Mouse (Mus musculus) heart, postnatal 10 days (tissue): ENCODE measurements around the gene Mxi1. TPM values are rescaled to one million over a fixed set of nuclear protein-coding genes. Genes with fewer than 3 reads are reported as not detected.
A peak's percentile ranks its signal among the peaks of the same experiment; 100 is the strongest.

Experiments used
- DNase-seq, 2 experiments: peaks; one replicate each; pipeline ENCODE4 v3.0.0; 2021
- intact Hi-C: fragments of 180-260 bp; cut with DNase I; formaldehyde crosslinking; loops from one replicate; pipeline ENCODE4 v1.15.1; 2025
- total RNA-seq, 2 experiments: library from RNA; stranded (reverse); gene quantifications; 2 replicates each; pipeline ENCODE4 v1.2.3; 2021

Gene Mxi1
- total RNA-seq, 2 experiments from 2014 or later = 36.3 to 39.9 TPM

DNA sequence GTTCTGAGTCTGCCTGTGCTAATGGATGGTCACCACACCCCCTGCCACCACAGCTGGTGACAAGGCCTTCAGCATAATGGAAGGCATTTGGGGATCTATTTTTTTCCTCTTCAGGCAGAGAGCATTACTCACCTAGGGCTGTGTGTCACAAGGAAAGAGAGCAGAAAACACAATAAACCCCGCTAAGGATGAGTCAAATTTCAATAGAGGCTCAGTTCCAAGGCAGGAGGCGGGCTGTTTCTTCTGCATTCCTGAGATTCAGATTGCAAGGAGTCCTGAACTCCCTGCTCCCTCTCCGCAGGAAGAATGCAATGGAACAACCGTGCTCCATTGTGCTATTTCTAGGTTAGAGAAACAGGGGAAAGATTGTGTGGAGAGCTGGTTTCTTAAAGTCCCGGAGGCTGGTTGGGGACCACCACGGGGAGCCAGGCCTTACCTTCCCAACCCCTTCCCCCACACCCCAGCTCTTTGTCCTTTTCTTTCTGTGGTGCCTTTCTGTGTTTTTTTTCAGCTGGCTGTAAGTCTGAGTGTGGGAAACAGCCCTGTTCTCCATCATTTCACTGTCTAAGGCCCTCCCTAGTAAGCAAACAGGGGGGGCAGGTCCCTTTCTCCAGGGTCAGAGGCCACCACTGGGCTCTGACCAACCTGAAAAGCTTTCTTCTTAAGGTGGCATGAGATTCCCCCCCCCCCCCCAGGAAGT, 102.0 kb downstream of the Mxi1 start:
- no peak for DNase-seq
- intact Hi-C loops = no loop called here

GRCm38 (mm10) chr19:53413617-53414380, 103.5 kb downstream of the Mxi1 start:
- intact Hi-C loops = no loop called here
- DNase-seq = no peak

DNA sequence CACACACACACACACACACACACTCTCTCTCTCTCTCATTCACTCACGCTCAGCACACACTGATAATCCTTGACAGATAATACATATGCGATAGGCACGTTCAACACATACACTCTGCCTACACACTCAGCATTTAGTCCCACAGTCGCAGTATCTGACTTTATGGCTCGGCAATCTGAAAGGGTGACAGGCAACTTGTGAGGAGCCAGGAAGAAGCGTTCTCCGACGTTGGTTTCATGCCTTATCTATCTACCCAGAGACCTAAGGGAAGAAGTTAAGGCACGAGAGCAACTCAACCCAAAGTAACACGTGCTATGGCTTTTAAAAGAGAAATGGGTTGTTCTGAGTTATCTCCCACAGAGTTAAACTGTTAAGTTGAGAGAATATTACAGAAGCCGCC, 104.3 kb downstream of the Mxi1 start:
- intact Hi-C loops = no loop called here
- DNase-seq = no peak

DNA sequence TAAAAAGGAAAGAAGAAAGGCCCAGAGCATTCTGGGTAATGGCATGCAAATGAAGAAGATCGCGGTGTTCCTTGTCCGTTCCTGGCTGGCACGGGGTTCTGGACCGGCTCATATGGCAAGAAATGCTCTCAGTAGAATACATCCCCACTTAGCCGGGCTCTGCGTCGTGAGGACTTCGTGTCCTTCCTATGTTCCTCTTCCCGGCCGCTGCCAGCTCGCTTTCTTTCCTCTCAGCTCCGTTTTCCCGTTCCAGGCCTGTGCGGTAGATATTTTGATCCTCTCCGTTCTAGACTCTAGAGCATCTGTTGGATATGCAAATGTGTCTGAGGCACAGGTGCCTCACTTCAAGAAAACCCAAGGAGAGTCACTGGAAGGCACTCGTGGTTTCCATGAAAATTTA, 104.9 kb downstream of the Mxi1 start:
- intact Hi-C loops = no loop called here
- no peak for DNase-seq

DNA sequence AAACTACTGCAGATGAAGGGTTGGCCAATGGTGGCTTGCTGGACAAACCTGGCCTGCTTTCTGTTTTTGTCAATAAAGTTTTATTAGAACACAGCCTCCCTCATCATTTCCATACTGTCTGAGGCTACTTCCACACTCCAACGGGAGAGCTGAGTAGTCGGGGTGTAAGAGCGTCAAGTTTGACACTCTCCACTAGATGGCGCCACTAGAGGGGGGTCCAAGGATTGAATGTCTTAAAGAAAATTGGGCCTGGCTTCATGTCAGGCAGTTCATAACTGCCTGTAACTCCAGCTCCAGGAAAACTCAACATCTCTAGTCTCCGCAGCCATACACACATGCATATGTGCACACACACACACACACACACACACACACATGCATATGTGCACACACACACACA, 109.5 kb downstream of the Mxi1 start:
- intact Hi-C loops = loop anchor here (1.0 to 2.0 kb wide), 2 partner anchors 109 to 159 kb away; partner anchors contain the start of gene Dusp5
- peak; percentile 72 to 86 for DNase-seq

- intact Hi-C loops = loop anchor here (1.0 to 2.0 kb wide), 2 partner anchors 108 to 158 kb away; partner anchors contain the start of gene Dusp5
- DNase-seq = peak; percentile 88 to 90
Measured at GRCm38 (mm10) chr19:53420924-53421582, 110.7 kb downstream of the Mxi1 start.

GRCm38 (mm10) chr19:53421583-53422188, 111.4 kb downstream of the Mxi1 start:
- intact Hi-C loops = loop anchor here (2.0 kb wide), 1 partner anchor 107 kb away; the partner anchor contains the start of gene Dusp5
- no peak for DNase-seq

DNA sequence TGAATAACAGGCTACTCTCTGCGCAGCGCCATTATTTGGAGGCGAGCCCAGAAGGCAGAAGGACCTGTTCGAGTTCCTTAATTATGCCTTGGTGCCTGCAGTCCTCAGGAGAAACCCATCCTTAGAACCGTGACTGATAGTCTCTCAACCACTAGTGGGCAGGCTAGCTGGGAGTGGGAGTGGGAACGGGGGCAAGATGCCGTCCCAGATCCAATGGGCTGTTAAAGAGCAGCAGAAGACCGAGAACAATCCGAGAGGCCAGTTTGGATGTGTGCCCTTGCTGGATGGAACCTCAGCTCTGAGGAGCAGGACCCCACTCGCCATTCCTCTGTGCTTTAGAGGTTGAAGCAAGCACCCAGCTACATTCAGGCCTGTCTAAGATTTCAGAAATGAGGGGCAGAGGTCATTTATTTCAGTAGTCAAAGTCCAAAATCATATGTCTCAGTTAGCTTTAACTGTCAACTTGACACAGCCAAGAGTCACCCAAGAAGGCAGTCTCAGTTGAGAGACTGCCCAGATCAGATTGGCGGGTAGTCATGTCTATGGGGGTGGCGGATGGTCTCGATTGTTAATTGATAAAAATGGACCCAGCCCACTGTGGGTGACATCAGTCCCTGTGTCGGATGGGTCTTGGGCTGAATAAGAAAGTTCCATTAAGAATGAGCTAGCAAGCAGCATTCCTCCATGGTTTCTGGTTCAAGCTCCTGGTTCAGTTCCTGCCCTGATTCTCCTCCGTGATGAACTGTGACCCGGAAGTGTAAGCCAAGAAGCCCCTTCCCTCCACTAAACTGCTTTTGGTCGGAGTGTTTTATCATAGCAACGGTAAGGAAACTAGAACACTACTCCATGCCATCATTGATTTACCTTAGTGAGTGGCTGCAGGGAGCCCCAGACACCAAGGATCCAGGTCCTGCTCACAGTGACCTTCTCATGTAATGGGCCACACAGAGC, 112.3 kb downstream of the Mxi1 start:
- intact Hi-C loops = no loop called here
- no peak for DNase-seq

DNA sequence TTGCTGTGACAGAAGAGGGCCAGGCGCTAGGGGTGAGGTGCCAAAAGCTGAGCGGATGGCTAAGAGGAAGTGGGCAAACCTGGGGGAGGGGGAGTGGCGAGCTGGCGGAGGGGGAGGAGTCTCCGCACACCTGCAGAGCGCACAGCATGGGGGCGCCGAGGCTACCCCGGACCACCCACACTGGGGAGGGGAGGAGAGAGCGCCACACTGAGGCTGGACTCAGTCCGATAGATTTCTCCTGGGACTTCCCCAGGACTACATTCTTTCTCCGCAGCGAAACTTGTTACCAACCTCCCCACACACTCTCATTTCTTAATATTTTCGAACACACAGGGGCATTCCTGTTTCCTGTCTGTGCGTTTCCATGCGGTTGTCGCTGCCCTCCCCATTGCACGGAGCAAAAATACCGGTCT, 113.0 kb downstream of the Mxi1 start:
- intact Hi-C loops = no loop called here
- DNase-seq = no peak

DNA sequence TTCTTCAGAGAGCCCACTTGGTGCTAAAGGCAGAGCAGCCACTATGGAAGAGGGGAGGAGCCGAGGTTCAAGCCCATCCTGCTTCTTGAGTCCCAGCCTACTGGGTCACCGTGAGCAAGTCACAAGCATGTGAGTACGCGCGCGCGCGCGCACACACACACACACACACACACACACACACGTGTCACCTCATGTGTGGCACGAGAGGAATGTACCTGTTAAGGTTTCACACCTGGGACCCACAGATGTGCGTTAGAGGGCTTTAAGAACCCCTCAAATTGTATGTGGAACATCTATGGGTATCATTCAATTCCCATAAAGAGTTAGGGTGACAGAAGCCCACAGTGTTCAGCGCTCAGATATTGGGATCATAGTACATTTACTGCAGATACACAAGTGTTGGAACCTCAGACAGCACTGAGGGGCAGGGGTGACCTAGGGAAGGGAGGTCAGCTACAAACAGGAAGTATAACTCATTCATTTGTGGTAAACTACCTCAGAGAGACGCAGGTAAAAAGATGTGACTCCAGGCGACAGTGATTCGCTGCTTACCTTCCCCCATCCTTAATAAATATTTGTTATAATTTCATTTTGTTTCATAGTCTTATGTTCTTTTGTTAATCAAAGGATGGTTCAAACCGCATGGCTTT, 113.6 kb downstream of the Mxi1 start:
- no peak for DNase-seq
- intact Hi-C loops = no loop called here

- DNase-seq = peak; percentile 58 to 64
- intact Hi-C loops = no loop called here
Measured at GRCm38 (mm10) chr19:53424629-53425028, 114.3 kb downstream of the Mxi1 start.

Other genes with a start within 250 kb of the Mxi1 start
- gene Add3, start 170.1 kb upstream of the Mxi1 start, total RNA-seq = 10 to 100 TPM; 79.2 to 83.7 TPM
- not detected for gene Gm10197, start 61.2 kb downstream of the Mxi1 start, total RNA-seq
- gene Smndc1, start 80.1 kb downstream of the Mxi1 start, total RNA-seq = 10 to 100 TPM; 37.3 to 39.5 TPM
- gene Dusp5, start 218.6 kb downstream of the Mxi1 start, total RNA-seq = 10 to 100 TPM; 10.3 to 14.2 TPM